Mouse (Mus musculus): ENCODE results near the gene Slc31a1. TPM values are rescaled to one million over a fixed set of nuclear protein-coding genes. Genes with fewer than 3 reads are reported as not detected.

Slc31a1 gene
- polyA plus RNA-seq, 2 experiments, result 22.4 to 36.6 TPM

- Histone ChIP-seq H3K4me3 (ENCODE audit: insufficient read depth in 1 of 2, low read depth in 2 of 2, low read length in 2 of 2) (no peak overlapping the region), H3K27ac (no peak overlapping the region), H3K4me2 (ENCODE audit: low read depth) (no peak overlapping the region), H3K27me3 (ENCODE audit: control insufficient read depth, insufficient read depth, low read length) (no peaks in the 10 kb centered on the region), H3K9ac (replicated peaks) (no peak overlapping the region), H3K4me1 (replicated peaks; ENCODE audit: control insufficient read depth in 2 of 2, insufficient read depth in 2 of 2, low read length in 1 of 2) (no peaks in the 10 kb centered on the region), H3K36me3 (replicated peaks; ENCODE audit: control insufficient read depth, insufficient read depth, low read depth) (no peaks in the 10 kb centered on the region), H3K9me3 (ENCODE audit: control insufficient read depth, low read length) (no peaks in the 10 kb centered on the region)
- ATAC-seq (ENCODE audit: insufficient read depth) (no peak), DNase-seq (ENCODE audit: low read depth in 3 of 3, low spot score in 3 of 3) (no peak)
- WGBS (ENCODE audit: insufficient replicate concordance), result 28% methylated on average over 4 of the region's 4 CpGs
- TF ChIP-seq EP300 (IDR thresholded peaks at IDR 0.05; ENCODE audit: low read depth) (no peak), CTCF (IDR thresholded peaks at IDR 0.05; ENCODE audit: low read depth) (no peak)
These were observed 79.3 kb downstream of the Slc31a1 start for GRCm38 (mm10) chr4:62439793-62440192.

GRCm38 (mm10) chr4:62440544-62440943, 80.0 kb downstream of the Slc31a1 start:
- no peak for DNase-seq (ENCODE audit: low read depth in 3 of 3, low spot score in 3 of 3)
- H3K27ac ChIP-seq, result no peak overlapping the region
- 59% methylated on average over 4 of the region's 4 CpGs for WGBS (ENCODE audit: insufficient replicate concordance)

DNA sequence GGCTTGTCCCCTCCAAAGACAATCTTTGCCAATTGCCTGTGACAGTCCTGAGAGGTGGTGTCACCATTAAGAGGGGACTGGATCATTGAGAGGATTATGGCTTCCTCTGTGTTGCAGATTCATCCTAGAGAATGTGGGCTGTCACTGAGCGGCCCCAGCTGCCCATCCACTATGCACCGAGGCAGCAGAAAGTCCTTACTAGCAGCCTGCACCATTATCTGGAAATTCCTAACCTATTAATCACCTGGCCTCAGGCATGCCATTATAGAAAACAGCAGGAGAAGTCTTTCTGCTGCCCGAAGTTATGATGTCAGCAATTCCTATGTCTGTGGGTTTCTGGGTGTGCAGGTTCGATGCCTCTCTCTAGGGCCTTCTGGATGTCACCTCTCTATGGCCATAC, 80.5 kb downstream of the Slc31a1 start:
- ATAC-seq (ENCODE audit: insufficient read depth) (no peak), DNase-seq (ENCODE audit: low read depth in 3 of 3, low spot score in 3 of 3) (no peak)
- no peaks in the 10 kb centered on the region for H3K9me3 ChIP-seq (ENCODE audit: control insufficient read depth, low read length)
- WGBS (ENCODE audit: insufficient replicate concordance), result 72% methylated on average over 4 of the region's 4 CpGs
- no peaks in the 10 kb centered on the region for H3K36me3 ChIP-seq (replicated peaks; ENCODE audit: control insufficient read depth, insufficient read depth, low read depth)
- no peaks in the 10 kb centered on the region for H3K4me1 ChIP-seq (replicated peaks; ENCODE audit: control insufficient read depth in 2 of 2, insufficient read depth in 2 of 2, low read length in 1 of 2)
- H3K9ac ChIP-seq (replicated peaks), result no peak overlapping the region
- TF ChIP-seq CTCF (IDR thresholded peaks at IDR 0.05; ENCODE audit: low read depth) (no peak), EP300 (IDR thresholded peaks at IDR 0.05; ENCODE audit: low read depth) (no peak)
- no peak overlapping the region for H3K4me2 ChIP-seq (ENCODE audit: low read depth)
- H3K27ac ChIP-seq, result no peak overlapping the region
- no peak overlapping the region for H3K4me3 ChIP-seq (ENCODE audit: insufficient read depth in 1 of 2, low read depth in 2 of 2, low read length in 2 of 2)
- H3K27me3 ChIP-seq (ENCODE audit: control insufficient read depth, insufficient read depth, low read length), result no peaks in the 10 kb centered on the region

More at GRCm38 (mm10) chr4:62440544-62440943, 80.0 kb downstream of the Slc31a1 start:
- H3K9ac ChIP-seq (replicated peaks), result no peak overlapping the region
- H3K9me3 ChIP-seq (ENCODE audit: control insufficient read depth, low read length), result no peaks in the 10 kb centered on the region
- H3K4me2 ChIP-seq (ENCODE audit: low read depth), result no peak overlapping the region
- no peaks in the 10 kb centered on the region for H3K36me3 ChIP-seq (replicated peaks; ENCODE audit: control insufficient read depth, insufficient read depth, low read depth)
- H3K4me3 ChIP-seq (ENCODE audit: insufficient read depth in 1 of 2, low read depth in 2 of 2, low read length in 2 of 2), result no peak overlapping the region
- H3K4me1 ChIP-seq (replicated peaks; ENCODE audit: control insufficient read depth in 2 of 2, insufficient read depth in 2 of 2, low read length in 1 of 2), result no peaks in the 10 kb centered on the region
- TF ChIP-seq EP300 (IDR thresholded peaks at IDR 0.05; ENCODE audit: low read depth), result no peak
- TF ChIP-seq CTCF (IDR thresholded peaks at IDR 0.05; ENCODE audit: low read depth), result no peak
- no peaks in the 10 kb centered on the region for H3K27me3 ChIP-seq (ENCODE audit: control insufficient read depth, insufficient read depth, low read length)
- no peak for ATAC-seq (ENCODE audit: insufficient read depth)

Other genes starting within 250 kb of the Slc31a1 start
- gene Mup21, start 209.9 kb upstream of the Slc31a1 start, polyA plus RNA-seq (2012; rRNA removed), result 0.06 TPM in 1 of 2 replicates, not detected in the other
- gene Mup21, start 209.9 kb upstream of the Slc31a1 start, polyA plus RNA-seq (2014; fragmentation: Nextera tagmentation; extraction: Ambion mirVana), result not detected in 2 replicates
- 0.23 and 0.30 TPM in 2 replicates for gene Zfp37, start 129.7 kb upstream of the Slc31a1 start, polyA plus RNA-seq (2012; rRNA removed)
- gene Zfp37, start 129.7 kb upstream of the Slc31a1 start, polyA plus RNA-seq (2014; fragmentation: Nextera tagmentation; extraction: Ambion mirVana), result 0.28 and 0.36 TPM in 2 replicates
- gene Slc31a2, start 98.2 kb upstream of the Slc31a1 start, polyA plus RNA-seq (2012; rRNA removed), result 4.1 and 4.2 TPM in 2 replicates
- gene Slc31a2, start 98.2 kb upstream of the Slc31a1 start, polyA plus RNA-seq (2014; fragmentation: Nextera tagmentation; extraction: Ambion mirVana), result 2.9 and 3.4 TPM in 2 replicates
- 7.4 and 9.6 TPM in 2 replicates for gene Fkbp15, start 179 bp upstream of the Slc31a1 start, polyA plus RNA-seq (2012; rRNA removed)
- 9.7 and 11.2 TPM in 2 replicates for gene Fkbp15, start 179 bp upstream of the Slc31a1 start, polyA plus RNA-seq (2014; fragmentation: Nextera tagmentation; extraction: Ambion mirVana)
- 24.1 and 40.2 TPM in 2 replicates for gene Cdc26, start 47.9 kb downstream of the Slc31a1 start, polyA plus RNA-seq (2012; rRNA removed)
- 65.7 and 71.0 TPM in 2 replicates for gene Cdc26, start 47.9 kb downstream of the Slc31a1 start, polyA plus RNA-seq (2014; fragmentation: Nextera tagmentation; extraction: Ambion mirVana)
- 8.3 and 9.8 TPM in 2 replicates for gene Prpf4, start 48.1 kb downstream of the Slc31a1 start, polyA plus RNA-seq (2012; rRNA removed)
- gene Prpf4, start 48.1 kb downstream of the Slc31a1 start, polyA plus RNA-seq (2014; fragmentation: Nextera tagmentation; extraction: Ambion mirVana), result 9.0 and 10.3 TPM in 2 replicates
- gene Rnf183, start 74.5 kb downstream of the Slc31a1 start, polyA plus RNA-seq (2012; rRNA removed), result 0.15 TPM in 1 of 2 replicates, not detected in the other
- gene Rnf183, start 74.5 kb downstream of the Slc31a1 start, polyA plus RNA-seq (2014; fragmentation: Nextera tagmentation; extraction: Ambion mirVana), result not detected in 2 replicates
- gene Wdr31, start 110.2 kb downstream of the Slc31a1 start, polyA plus RNA-seq (2012; rRNA removed), result 0.58 and 0.83 TPM in 2 replicates
- 1.6 and 1.7 TPM in 2 replicates for gene Wdr31, start 110.2 kb downstream of the Slc31a1 start, polyA plus RNA-seq (2014; fragmentation: Nextera tagmentation; extraction: Ambion mirVana)
- 0.19 and 0.25 TPM in 2 replicates for gene Bspry, start 119.3 kb downstream of the Slc31a1 start, polyA plus RNA-seq (2012; rRNA removed)
- gene Bspry, start 119.3 kb downstream of the Slc31a1 start, polyA plus RNA-seq (2014; fragmentation: Nextera tagmentation; extraction: Ambion mirVana), result 0.17 and 0.23 TPM in 2 replicates
- gene Hdhd3, start 142.7 kb downstream of the Slc31a1 start, polyA plus RNA-seq (2012; rRNA removed), result 3.6 and 4.2 TPM in 2 replicates
- gene Hdhd3, start 142.7 kb downstream of the Slc31a1 start, polyA plus RNA-seq (2014; fragmentation: Nextera tagmentation; extraction: Ambion mirVana), result 6.4 and 9.1 TPM in 2 replicates
- gene Alad, start 159.2 kb downstream of the Slc31a1 start, polyA plus RNA-seq (2012; rRNA removed), result 296 and 338 TPM in 2 replicates
- gene Alad, start 159.2 kb downstream of the Slc31a1 start, polyA plus RNA-seq (2014; fragmentation: Nextera tagmentation; extraction: Ambion mirVana), result 629 and 675 TPM in 2 replicates
- 24.3 and 37.4 TPM in 2 replicates for gene Pole3, start 164.3 kb downstream of the Slc31a1 start, polyA plus RNA-seq (2012; rRNA removed)
- 54.7 and 59.8 TPM in 2 replicates for gene Pole3, start 164.3 kb downstream of the Slc31a1 start, polyA plus RNA-seq (2014; fragmentation: Nextera tagmentation; extraction: Ambion mirVana)
- gene 4933430I17Rik, start 164.6 kb downstream of the Slc31a1 start, polyA plus RNA-seq (2012; rRNA removed), result 0.10 and 0.12 TPM in 2 replicates
- 0.08 and 0.20 TPM in 2 replicates for gene 4933430I17Rik, start 164.6 kb downstream of the Slc31a1 start, polyA plus RNA-seq (2014; fragmentation: Nextera tagmentation; extraction: Ambion mirVana)
- gene Rgs3, start 199.1 kb downstream of the Slc31a1 start, polyA plus RNA-seq (2012; rRNA removed), result 3.8 and 3.9 TPM in 2 replicates
- 3.1 and 3.6 TPM in 2 replicates for gene Rgs3, start 199.1 kb downstream of the Slc31a1 start, polyA plus RNA-seq (2014; fragmentation: Nextera tagmentation; extraction: Ambion mirVana)